Mouse (Mus musculus) NIH3T3 (cell line): ENCODE results near the gene Itgb1.

Experiments used
- DNase-seq: peaks from one replicate; pipeline ENCODE4 v3.0.0-alpha.2; 2012; ENCODE audit warnings: low read depth

Itgb1 gene

GRCm38 (mm10) chr8:128681970-128682369 lies 3.5 kb upstream of the Itgb1 start:
- DNase-seq: no peak

- peak; percentile 36 for DNase-seq
These were observed 596 bp upstream of the Itgb1 start for GRCm38 (mm10) chr8:128684609-128685506.

- DNase-seq: no peak
These were observed 1.1 kb downstream of the Itgb1 start for GRCm38 (mm10) chr8:128686429-128686990.

DNA sequence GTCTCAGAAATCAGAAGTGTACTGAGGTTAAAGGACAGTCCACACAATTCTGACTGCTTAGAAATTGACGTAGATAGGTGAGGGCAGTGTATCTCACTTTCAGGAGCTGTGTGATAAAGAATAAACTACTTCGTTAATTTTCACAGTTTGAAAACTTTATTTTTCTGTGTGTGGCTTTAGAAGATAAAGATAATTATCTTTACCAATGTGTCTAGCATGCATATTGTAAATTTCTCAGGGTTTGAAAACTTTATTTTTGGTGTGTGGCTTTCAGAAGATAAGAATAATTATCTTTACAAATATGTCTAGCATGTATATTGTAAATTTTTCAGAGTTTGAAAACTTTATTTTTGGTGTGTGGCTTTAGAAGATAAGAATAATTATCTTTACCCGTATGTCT lies 3.2 kb downstream of the Itgb1 start:
- DNase-seq: no peak

GRCm38 (mm10) chr8:128690056-128690455 lies 4.6 kb downstream of the Itgb1 start:
- no peak for DNase-seq

- no peak for DNase-seq
These were observed 11.4 kb downstream of the Itgb1 start for GRCm38 (mm10) chr8:128696701-128697397.

DNA sequence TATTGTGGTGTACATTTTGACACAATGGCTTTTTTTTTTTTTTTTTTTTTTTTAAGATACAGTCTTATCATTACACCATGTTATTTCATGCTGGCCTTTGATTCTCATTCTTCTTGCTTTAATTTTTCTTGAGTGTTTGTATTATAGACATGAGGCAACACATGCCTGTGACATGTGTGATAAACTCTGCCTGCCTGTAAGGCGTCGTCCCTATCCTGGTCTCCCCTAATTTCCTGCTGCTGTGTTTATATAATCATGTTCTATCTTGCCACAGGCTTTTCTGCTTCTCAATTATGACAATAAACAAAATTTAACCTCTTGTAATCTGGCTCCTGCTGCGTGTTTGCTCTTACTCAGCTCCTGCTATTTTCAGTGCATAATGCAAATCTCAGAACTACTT lies 12.5 kb downstream of the Itgb1 start:
- no peak for DNase-seq

- peak; percentile 53 for DNase-seq
These were observed 18.9 kb downstream of the Itgb1 start for GRCm38 (mm10) chr8:128704376-128704775.

DNA sequence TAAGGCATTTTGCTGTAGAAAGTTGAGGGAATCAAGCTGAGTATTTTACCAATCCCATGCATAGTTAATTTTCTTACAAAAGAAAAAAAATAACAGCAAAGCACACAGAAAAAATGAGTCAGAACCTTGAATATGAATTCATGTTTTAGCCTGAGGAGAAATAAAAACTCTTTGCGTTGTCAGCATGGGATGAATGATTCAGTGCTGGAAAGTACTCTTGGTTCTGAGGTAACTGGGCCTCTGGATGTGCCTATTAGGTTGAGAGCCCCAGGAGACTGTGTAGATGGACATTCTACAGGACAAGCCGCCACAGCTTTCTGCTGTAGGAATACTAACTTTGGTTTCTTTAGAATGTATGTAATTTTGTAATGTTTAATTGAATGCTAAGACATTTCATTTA lies 19.4 kb downstream of the Itgb1 start:
- peak; percentile 69 for DNase-seq

DNA sequence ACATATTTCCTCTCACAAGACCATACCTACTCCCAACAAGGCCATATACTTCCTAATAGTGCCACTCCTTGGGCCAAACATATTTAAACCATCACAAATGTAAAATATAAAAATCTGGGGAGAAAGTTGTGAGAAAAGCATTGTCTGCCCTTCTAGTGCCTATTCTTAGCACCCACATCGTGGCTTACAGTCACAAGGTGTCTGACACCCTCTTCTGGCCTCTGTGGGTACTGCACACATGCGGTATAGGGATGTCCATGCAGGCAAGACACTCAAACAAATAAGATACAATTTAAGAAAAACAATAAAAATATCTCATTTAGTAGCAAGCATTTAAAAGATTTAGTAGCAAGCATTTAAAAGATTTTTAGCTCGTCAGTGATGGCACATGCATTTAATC lies 23.8 kb downstream of the Itgb1 start:
- DNase-seq: peak; percentile 89

DNA sequence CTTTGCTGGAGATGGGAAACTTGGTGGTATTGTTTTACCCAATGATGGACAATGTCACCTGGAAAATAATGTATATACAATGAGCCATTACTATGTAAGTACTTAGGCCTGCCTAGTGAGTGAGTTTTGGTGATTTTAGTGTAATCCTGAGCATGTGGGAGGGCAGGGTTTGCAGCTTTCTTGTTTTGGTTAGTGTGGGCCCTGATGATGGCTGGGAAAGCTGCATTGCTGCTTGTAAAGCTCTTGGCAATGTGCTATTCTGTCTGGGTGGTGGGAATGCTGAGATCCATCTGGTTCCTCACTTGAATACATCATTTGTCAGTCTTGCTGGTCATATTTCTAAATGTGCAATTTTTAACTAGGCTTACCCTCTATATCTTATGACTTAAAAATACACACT lies 30.7 kb downstream of the Itgb1 start:
- no peak for DNase-seq

- DNase-seq: peak; percentile 79
These were observed 39.4 kb downstream of the Itgb1 start for GRCm38 (mm10) chr8:128724819-128725218.

DNA sequence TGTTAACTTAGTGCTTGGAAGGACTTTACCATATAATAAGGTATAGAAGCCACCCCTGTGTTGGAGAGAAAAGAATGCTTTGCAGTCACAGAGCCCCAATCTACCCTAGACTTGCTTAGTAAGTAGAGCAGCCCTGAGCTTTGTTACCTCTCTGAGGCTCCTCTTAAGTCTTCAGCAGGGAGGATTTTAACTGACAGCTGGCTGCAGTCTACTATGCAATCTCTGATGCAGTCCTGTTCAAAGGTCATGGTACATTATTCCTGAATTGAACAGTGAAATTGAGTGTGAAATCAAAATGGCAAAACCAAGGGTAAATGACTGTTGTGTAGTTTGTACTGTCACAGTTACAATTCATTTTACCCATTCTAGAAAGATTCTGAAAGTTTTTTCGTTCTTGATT lies 41.8 kb downstream of the Itgb1 start:
- no peak for DNase-seq

- no peak for DNase-seq
These were observed 46.8 kb downstream of the Itgb1 start for GRCm38 (mm10) chr8:128732254-128732653.

DNA sequence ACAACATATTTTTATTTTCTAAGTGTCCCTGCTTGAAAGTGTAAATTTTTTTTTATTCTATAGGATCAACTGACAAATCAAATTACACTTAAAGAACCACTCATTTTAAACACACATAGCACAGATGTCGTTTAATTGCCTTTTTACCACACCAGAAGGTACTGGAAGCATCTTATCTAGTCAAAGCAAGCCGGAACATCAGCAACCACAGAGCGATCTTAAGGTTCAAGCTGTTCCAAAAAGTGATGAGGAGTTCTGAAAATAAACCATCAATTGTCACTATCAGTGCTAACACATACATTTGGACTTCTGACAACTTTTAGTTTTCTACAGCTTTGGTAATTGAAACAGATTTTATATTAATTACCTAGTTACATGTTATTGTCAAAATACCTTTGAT lies 48.7 kb downstream of the Itgb1 start:
- no peak for DNase-seq

- DNase-seq: no peak
These were observed 50.2 kb downstream of the Itgb1 start for GRCm38 (mm10) chr8:128735692-128736091.
